Mouse (Mus musculus): Measurements from ENCODE around the gene Dnah2. TPM values are rescaled to one million over a fixed set of nuclear protein-coding genes. Genes with fewer than 3 reads are reported as not detected.

The Dnah2 gene
- 0.30 and 0.55 TPM in 2 replicates for polyA plus RNA-seq (2012; ENCODE audit: low replicate concordance)

DNA sequence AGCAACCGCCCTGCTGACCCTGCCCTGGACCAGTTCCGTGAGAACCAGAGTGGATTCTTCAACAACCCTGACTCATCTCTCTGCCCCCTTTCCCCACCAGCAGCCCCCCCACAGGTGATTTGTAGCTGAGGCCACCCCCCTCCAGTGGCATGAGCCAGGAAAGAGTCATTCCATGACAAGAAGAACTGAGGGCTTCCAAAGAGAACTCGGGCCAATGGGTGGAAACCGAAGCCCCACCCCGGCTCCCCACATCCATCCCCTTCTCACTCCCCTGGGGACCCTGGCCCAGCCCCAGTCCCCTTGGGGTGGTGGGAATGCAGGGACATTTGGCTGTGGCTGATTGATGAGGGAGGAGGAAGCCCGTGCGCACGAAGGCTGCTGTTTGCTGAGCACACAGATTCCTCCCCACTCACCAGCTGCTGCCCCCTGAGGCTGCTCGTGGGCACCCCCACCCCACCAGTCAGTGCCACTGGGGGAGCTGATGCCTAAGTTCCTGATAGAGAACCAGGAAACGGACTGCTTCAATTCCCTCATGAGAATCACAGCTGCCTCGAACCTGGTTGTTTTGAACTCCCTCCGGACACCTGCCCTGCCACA, at the start of gene Dnah2:
Gene Dnah2 (minus strand): TSS at position 51 of the 597 bp plus-strand sequence.

DNA sequence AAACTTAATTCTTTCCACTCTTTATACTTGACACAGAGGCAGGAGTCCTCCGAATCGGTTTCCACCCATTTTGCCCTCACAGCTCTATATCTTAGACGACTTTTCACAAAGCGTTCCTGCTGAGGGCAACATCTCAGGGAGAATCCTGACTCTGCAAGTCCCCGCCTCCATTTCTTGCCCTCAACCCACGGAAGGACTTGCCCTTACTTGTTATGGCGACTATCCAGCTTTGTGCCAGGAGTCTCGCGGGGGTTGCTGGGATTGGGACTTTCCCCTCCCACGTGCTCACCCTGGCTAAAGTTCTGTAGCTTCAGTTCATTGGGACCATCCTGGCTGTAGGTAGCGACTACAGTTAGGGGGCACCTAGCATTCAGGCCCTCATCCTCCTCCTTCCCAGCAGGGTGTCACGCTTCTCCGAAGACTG, 31.2 kb upstream of the Dnah2 start, which contains the start of the genes Wrap53 and Trp53:
Gene Wrap53 (minus strand): TSS at position 165 of the 424 bp plus-strand sequence.
Gene Trp53 (plus strand): TSS at position 269 of the 424 bp plus-strand sequence.

DNA sequence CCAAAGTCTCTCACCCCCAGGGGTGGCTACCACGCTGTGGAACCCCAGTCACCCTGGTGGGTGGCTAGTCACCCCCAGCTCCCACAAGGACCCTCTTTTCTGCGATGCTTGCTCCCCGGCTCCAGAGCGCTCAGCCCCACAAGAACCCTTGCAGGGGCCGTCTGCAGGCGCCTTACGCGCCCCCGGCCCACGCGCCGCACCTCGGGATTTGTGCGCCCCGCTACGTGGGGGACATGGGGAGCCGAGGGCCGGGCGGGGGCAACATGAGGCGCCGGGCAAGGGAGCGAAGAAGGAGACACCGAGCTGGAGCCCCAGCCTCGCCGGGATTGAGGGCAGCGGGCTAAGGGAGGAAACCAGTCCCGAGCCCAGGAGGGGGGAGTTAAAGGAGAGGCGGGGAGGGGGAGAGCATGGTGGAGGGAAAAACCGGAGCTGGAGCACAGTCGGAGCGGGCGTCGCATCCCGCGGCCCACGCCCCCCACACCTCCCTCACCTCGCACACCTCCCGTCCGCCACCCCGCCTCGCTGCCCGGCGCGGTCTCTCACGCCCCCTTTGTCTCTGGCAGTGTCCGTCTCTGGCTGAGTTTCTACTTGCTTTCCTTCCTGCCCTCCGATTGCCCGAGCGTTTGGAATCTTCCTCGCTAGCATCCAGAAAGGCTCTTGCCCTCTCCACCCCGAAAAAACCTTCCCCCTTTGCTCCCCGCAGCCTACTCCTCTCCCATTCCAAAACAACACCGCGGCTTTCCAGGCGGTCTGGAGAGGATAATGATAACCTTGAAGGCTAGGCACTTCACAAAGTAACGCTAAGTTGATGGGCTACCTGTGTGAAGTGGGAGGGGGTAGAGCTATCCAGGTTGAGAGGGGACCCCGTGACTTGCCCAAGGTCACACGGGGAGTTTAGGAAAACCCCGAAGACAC, 11.2 kb upstream of the Dnah2 start, which contains the start of gene Efnb3:
Gene Efnb3 (minus strand): TSS at position 355 of the 915 bp plus-strand sequence.

DNA sequence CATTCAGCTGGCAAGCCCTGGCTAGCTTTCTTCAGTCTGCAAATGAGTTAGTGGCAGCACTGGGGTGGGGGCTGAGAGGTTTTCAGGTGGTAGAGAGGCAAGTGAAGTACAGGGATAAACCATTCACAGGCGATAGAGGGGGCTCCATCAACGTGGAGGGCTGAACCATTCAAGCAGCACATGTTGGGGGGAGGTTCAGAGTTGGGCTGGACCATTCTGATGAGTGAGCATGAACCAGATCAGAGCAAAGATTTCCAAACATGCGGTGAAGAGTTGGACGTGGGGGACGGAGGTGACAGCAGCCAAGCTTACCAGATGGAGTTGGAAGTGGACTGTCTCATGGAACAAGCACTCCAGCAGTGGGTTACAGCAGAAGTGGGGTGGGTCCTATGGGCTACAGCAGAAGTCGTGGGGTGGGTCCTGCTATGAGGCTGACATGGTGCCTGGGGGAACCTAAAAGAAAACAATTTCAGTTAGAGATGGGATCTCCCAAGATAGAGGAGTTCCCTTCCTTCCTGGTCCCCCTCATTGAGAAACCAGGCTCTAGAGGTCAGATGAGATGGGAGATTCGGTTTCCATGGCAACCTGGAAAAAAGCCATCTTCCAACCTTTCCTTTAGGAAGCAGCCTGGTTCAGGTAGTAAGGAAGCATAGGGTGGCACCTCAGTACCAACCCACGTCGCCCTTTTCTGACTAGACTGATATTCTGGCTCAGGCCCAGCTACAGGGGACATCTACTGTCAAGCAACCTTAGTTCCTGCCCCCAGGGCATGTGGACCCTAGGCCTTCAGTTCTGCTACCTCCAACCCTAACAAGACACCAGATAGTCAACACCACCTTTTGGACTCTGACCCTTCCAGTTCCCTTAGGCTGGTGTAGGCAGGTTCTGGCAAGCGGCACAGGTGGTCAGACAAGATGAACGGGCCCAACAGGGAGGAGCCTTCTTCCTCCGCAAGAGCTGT, 135.4 kb downstream of the Dnah2 start, which contains the start of gene Kdm6b:
Gene Kdm6b (minus strand): TSS at position 455 of the 961 bp plus-strand sequence.

DNA sequence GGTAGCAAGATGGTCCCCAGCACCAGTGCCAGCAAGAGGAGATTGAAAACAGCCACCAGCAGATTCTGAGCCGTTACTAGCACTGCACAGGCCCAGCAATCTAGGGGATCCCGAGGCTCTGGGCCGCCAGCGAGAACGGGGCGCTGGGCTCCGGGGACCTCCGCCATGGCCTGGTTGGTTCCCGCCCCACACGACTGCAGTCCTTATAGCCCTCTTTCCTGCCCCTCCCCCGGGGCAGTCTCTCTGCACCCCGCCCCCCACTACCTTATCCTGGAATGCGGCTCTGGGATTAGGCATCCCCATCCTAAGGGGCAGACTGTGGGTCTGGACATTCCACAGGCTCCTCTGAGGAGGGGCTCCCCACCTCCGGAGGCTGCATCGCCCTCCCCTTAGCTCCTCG, 150.9 kb downstream of the Dnah2 start, which contains the start of gene Tmem88:
Gene Tmem88 (minus strand): TSS at position 176 of the 400 bp plus-strand sequence.

DNA sequence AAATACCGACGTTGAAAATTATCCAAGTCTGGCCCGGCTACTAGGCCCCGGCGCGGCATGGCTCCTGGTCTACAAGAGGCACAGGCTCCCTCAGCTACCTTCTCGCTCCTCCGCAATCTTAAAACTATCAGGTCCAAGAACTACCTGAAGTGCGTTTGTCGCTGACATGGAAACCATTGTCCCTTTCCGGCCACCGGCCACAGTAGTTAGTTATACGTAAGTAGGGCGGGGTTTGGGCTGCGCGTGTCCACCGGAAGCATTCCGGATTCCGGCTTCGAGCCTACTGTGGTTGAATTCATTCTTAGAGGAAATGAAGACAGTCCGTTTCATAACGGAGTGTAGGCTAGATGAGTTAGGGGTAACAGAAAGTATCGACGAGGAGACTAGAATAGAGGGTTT, 153.7 kb downstream of the Dnah2 start, which contains the start of the genes Naa38 and Cyb5d1:
Gene Naa38 (plus strand): TSS at position 253 of the 399 bp plus-strand sequence.
Gene Cyb5d1 (minus strand): TSS at position 397 of the 399 bp plus-strand sequence.

Other genes starting within 250 kb of the Dnah2 start
- 16.1 and 37.7 TPM in 2 replicates for gene Cntrob, start 225.3 kb downstream of the Dnah2 start, polyA plus RNA-seq (2012; ENCODE audit: low replicate concordance)
- 7.2 and 10.5 TPM in 2 replicates for gene Trappc1, start 225.1 kb downstream of the Dnah2 start, polyA plus RNA-seq (2012; ENCODE audit: low replicate concordance)
- 0.74 and 1.8 TPM in 2 replicates for gene Kcnab3, start 222.9 kb downstream of the Dnah2 start, polyA plus RNA-seq (2012; ENCODE audit: low replicate concordance)
- gene Rnf227, start 208.6 kb downstream of the Dnah2 start, polyA plus RNA-seq (2012; ENCODE audit: low replicate concordance): 1.8 and 6.5 TPM in 2 replicates
- 412 and 967 TPM in 2 replicates for gene Chd3, start 179.7 kb downstream of the Dnah2 start, polyA plus RNA-seq (2012; ENCODE audit: low replicate concordance)
- 32.7 and 80.7 TPM in 2 replicates for gene Naa38, start 153.6 kb downstream of the Dnah2 start, polyA plus RNA-seq (2012; ENCODE audit: low replicate concordance)
- 2.9 and 9.4 TPM in 2 replicates for gene Cyb5d1, start 153.5 kb downstream of the Dnah2 start, polyA plus RNA-seq (2012; ENCODE audit: low replicate concordance)
- 0.55 and 0.95 TPM in 2 replicates for gene Tmem88, start 150.9 kb downstream of the Dnah2 start, polyA plus RNA-seq (2012; ENCODE audit: low replicate concordance)
- 124 and 254 TPM in 2 replicates for gene Kdm6b, start 135.4 kb downstream of the Dnah2 start, polyA plus RNA-seq (2012; ENCODE audit: low replicate concordance)
- 0.63 and 0.73 TPM in 2 replicates for gene Efnb3, start 11.1 kb upstream of the Dnah2 start, polyA plus RNA-seq (2012; ENCODE audit: low replicate concordance)
- gene Wrap53, start 31.1 kb upstream of the Dnah2 start, polyA plus RNA-seq (2012; ENCODE audit: low replicate concordance): 2.2 and 18.6 TPM in 2 replicates
- gene Trp53, start 31.2 kb upstream of the Dnah2 start, polyA plus RNA-seq (2012; ENCODE audit: low replicate concordance): 109 and 132 TPM in 2 replicates
- gene Atp1b2, start 56.8 kb upstream of the Dnah2 start, polyA plus RNA-seq (2012; ENCODE audit: low replicate concordance): 2.5 and 19.1 TPM in 2 replicates
- not detected in 2 replicates for gene Shbg, start 68.8 kb upstream of the Dnah2 start, polyA plus RNA-seq (2012; ENCODE audit: low replicate concordance)
- not detected in 2 replicates for gene Sat2, start 72.9 kb upstream of the Dnah2 start, polyA plus RNA-seq (2012; ENCODE audit: low replicate concordance)
- 66.7 and 112 TPM in 2 replicates for gene Fxr2, start 83.9 kb upstream of the Dnah2 start, polyA plus RNA-seq (2012; ENCODE audit: low replicate concordance)
- 0.34 and 0.66 TPM in 2 replicates for gene Sox15, start 106.2 kb upstream of the Dnah2 start, polyA plus RNA-seq (2012; ENCODE audit: low replicate concordance)
- 30.6 and 38.5 TPM in 2 replicates for gene Mpdu1, start 113.5 kb upstream of the Dnah2 start, polyA plus RNA-seq (2012; ENCODE audit: low replicate concordance)
- gene Cd68, start 117.0 kb upstream of the Dnah2 start, polyA plus RNA-seq (2012; ENCODE audit: low replicate concordance): 57.5 and 132 TPM in 2 replicates
- 136 and 185 TPM in 2 replicates for gene Eif4a1, start 123.3 kb upstream of the Dnah2 start, polyA plus RNA-seq (2012; ENCODE audit: low replicate concordance)
- 60.8 and 121 TPM in 2 replicates for gene Senp3, start 133.0 kb upstream of the Dnah2 start, polyA plus RNA-seq (2012; ENCODE audit: low replicate concordance)
- gene Tnfsf13, start 136.7 kb upstream of the Dnah2 start, polyA plus RNA-seq (2012; ENCODE audit: low replicate concordance): 2.6 and 5.5 TPM in 2 replicates
- 17.2 and 26.3 TPM in 2 replicates for gene Tnfsf12, start 146.7 kb upstream of the Dnah2 start, polyA plus RNA-seq (2012; ENCODE audit: low replicate concordance)
- 5.4 and 13.6 TPM in 2 replicates for gene Tnfsfm13, start 147.0 kb upstream of the Dnah2 start, polyA plus RNA-seq (2012; ENCODE audit: low replicate concordance)
- gene Polr2a, start 209.5 kb upstream of the Dnah2 start, polyA plus RNA-seq (2012; ENCODE audit: low replicate concordance): 127 and 149 TPM in 2 replicates
- not detected in 2 replicates for gene Slc35g3, start 212.9 kb upstream of the Dnah2 start, polyA plus RNA-seq (2012; ENCODE audit: low replicate concordance)
- gene Zbtb4, start 216.8 kb upstream of the Dnah2 start, polyA plus RNA-seq (2012; ENCODE audit: low replicate concordance): 133 and 229 TPM in 2 replicates
- gene Chrnb1, start 246.8 kb upstream of the Dnah2 start, polyA plus RNA-seq (2012; ENCODE audit: low replicate concordance): 2.3 and 2.5 TPM in 2 replicates

All from hematopoietic multipotent progenitor cell, adult 10-12 weeks (in vitro differentiated cells).